Mouse (Mus musculus): ENCODE measurements at regions not wholly inside any gene's neighbourhood (a gene's known extent, or its start where the extent isn't known, plus 50 kb on each side); places are given as distances from the start of the nearest gene placed in this dataset.

DNA sequence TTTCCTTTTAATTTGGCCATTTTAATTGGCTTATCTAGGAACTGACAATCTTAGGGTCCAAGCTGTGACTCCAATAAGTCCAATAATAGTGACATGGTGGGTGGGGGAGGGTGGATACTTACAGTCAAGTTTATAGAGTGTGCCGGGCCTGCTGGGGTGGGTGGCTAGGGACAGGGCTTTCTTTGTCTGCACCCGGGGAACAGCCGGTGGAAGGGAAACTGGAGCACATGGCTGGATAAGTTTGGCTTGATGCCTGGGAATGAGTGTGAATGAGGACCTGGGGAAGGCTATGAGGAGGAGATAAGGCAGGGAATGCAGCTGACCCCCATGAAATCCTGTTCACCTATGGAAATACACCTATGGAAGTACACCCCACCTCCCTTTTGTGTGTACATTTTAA lies 81.7 kb upstream of the Cers4 start:
- no peak for DNase-seq

DNA sequence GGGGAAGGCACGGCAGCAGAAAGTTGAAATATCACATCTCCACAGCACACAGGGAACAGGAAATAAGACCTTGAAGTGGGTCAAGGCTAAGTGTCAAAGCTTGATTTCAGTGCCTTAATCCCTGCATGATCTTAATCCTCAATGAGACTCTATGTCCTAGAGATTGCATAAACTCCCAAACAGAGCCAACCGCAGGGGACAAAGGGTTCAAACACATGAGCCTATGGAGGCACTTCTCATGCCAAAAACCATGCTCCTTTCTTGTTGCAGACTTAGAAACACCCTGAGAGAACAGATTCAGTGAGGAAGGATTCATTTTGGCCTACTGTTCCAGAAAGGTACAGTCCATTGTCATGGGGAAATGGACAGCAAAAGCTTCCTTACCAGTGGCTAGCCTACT lies 81.0 kb upstream of the Cers4 start:
- no peak for DNase-seq

DNA sequence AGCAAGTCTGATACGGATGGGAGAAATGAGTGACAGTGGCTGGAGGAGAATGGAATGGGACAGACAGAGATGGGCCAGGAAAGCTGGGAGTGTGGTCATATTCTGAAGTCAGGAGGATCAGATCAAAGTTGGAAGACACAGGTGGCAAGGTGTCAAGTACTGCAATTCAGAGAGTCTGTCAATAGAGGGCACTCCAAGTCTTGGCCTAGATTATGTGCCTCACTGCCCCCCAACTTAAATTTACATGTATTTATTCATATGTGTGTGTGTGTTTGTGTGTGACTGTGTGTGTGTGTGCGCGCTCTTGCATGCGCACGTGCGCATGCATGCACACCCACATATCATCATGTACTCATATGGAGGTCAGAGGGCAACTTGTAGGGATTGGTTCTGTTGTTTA lies 79.6 kb upstream of the Cers4 start:
- peak; percentile 45 for DNase-seq

DNA sequence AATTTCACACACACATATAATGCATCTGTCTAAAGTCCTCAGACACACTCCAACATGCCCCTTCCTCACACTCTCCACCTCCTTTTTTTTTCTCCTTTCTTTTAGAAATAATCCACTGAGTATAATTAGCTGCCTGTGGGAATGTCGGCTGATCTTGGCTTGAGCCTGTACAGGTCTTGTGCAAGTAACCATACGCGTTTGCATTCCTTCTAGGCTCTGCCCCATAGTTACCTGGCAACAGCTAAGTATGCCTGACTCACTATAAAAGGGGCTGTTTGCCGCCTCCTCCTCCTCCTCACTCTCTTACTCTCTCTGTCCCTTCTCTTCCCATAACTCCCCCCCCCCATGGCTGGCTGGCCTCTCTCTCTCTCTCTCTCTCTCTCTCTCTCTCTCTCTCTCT lies 79.1 kb upstream of the Cers4 start:
- DNase-seq, result no peak

DNA sequence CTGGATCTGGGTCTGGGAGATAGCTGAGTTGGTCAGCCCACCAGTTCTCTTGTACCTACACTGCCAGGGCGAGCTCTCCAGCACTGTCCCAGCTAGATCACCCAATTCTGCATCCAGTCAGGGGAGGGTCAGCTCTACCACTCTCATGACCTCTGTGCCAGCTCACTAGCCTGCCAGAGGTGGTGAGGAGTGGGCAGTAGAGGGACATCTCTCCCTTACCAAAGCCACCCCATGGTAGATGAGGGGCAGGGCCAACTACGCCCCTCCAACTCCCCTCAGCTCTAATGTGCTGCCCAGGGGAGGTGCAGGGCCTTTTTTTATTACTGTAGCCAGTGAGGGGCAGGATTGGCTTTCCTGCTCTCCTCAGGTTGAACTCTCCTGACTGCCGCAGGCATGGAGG lies 75.7 kb upstream of the Cers4 start:
- no peak for DNase-seq

DNA sequence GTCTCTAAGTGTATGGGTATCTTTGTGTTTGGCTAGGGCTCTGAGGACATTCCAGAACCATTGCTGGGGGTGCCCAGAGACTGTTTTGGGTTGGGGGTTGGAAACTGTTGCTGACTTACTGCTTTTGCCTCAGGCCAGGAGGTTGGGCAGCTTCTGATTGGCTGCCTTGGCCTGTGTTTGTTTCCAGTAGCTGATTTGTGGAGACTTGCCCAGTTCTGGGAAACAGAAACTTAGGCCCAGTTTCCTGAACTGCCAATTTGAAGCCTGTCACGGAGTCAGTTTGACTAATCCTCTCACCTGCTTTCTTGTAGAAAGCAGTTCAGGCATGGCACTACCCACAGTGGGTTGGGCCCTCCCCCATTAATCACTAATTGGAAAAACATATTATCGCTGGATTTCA lies 59.7 kb upstream of the Cers4 start:
- no peak for DNase-seq

DNA sequence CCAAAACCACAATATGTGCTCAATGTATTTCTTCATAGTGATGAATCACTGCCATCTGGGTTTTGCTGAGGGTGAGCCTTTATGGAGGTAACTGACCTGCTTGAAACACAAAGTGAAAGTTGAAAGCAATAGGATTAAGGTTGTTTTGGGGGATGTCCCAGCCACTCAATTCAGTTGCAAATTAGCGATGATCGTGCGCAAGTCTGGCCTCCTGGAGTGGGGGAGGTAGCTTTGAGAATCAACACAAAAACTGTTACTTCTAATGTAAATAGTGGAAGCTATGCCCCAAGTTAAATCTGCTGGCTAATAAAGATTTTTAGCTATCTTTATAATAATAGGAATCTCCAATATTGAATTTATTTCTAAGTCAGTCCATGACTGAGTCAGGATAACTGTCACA lies 56.3 kb upstream of the Cers4 start:
- DNase-seq, result no peak
